Mouse (Mus musculus) cortical plate, adult 2 months (tissue): Measurements from ENCODE around the gene Emc7.

Experiments
- CTCF ChIP-seq: fragments of 200-500 bp; IDR thresholded peaks from 2 replicates; pipeline ENCODE4 v1.5.1; 2011; ENCODE audit warnings: mild to moderate bottlenecking, control low read depth, low read length; ENCODE audit not compliant: insufficient read depth; ENCODE audit errors: extremely low read depth
- POLR2A ChIP-seq: fragments of 200-500 bp; IDR thresholded peaks from 2 replicates; pipeline ENCODE4 v1.6.1; 2011; ENCODE audit warnings: mild to moderate bottlenecking, low read length, control low read depth; ENCODE audit not compliant: insufficient read depth; ENCODE audit errors: extremely low read depth

DNA sequence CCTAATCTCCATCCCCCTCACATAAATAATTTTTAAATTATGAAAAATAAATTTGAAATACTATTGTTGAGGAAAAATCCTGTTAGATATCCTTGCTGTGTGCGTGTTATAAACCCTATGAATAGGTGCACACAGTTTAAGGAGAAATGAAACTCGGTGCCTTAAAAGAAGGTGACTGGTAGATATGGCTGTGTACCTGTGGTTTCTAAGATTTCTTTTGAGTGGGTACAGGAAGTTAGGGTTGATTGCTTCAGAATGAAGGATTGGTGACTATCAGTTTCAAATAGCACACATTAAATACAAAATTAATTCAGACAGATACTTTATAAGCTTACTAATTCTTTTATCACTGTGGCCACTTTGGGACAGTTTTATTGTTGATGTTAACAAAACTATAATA is 17.2 kb upstream of the Emc7 start:
- TF ChIP-seq CTCF (no peak), POLR2A (no peak)
